Mouse (Mus musculus): ENCODE results near the gene Azi2. TPM values are rescaled to one million over a fixed set of nuclear protein-coding genes. Genes with fewer than 3 reads are reported as not detected.

Azi2 gene
- total and polyA plus RNA-seq, 2 experiments from 2014 or later: 57.6 to 91.4 TPM

DNA sequence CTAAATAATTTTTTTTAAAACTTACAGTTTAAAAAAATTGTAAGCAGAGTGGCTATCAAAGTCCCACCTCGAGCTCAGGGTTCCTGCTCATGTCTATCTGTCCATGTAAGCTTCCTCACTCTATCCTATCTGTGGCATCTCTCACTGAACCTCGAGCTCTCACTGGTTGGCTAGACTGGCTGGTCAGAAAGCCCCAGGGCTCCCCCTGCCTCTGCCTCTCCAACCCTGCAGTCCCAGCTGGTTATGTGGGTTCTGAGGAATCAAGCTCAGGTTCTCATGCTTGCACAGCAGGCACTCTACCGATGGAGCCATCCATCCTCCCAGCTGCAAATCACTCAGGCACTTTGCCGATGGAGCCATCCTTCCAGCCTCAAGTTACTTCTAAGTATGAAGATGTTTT, 10.8 kb upstream of the Azi2 start:
- Histone ChIP-seq H3K36me3 (ENCODE audit: insufficient read depth) (no peaks in the 10 kb centered on the region), H3K4me1 (ENCODE audit: insufficient read depth) (no peaks in the 10 kb centered on the region), H3K4me3 (ENCODE audit: low read depth, low read length) (no peak overlapping the region), H3K27ac (ENCODE audit: low read depth, low read length) (no peak overlapping the region), H3K4me2 (ENCODE audit: low read depth) (no peak overlapping the region), H3K9me3 (ENCODE audit: low read length) (no peaks in the 10 kb centered on the region), H3K9ac (no peak overlapping the region), H3K27me3 (ENCODE audit: insufficient read depth, low read length) (no peaks in the 10 kb centered on the region)
- no peak for DNase-seq
- ATAC-seq: no peak
- WGBS: 56% methylated on average over 4 of the region's 4 CpGs
- TF ChIP-seq CTCF (IDR thresholded peaks at IDR 0.05; ENCODE audit: low read depth): no peak

DNA sequence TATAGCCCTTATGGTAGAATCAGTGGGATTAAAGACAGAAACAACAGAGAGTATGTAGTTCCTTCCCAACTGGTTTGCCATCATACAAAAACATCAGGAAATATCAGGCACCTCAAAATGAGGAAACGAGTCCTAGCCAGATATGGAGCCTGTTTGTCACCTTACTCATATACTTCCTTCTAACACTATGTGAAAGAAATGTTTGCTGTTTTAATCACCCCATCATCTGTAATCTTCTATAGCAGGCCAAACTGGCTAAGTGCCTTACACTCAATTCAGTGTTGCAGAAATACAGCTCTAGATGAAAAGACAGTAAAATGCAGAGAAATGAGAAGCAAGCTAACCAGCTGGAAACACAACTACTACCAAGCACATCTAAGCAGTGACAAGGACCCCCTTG, 10.0 kb upstream of the Azi2 start:
- no peaks in the 10 kb centered on the region for H3K4me1 ChIP-seq (ENCODE audit: insufficient read depth)
- no peak overlapping the region for H3K4me3 ChIP-seq (ENCODE audit: low read depth, low read length)
- no peak overlapping the region for H3K4me2 ChIP-seq (ENCODE audit: low read depth)
- no peaks in the 10 kb centered on the region for H3K27me3 ChIP-seq (ENCODE audit: insufficient read depth, low read length)
- no peak for ATAC-seq
- no peak overlapping the region for H3K9ac ChIP-seq
- WGBS: 90% methylated on average over 1 of the region's 1 CpGs
- no peak overlapping the region for H3K27ac ChIP-seq (ENCODE audit: low read depth, low read length)
- no peak for TF ChIP-seq CTCF (IDR thresholded peaks at IDR 0.05; ENCODE audit: low read depth)
- no peak for DNase-seq
- no peaks in the 10 kb centered on the region for H3K9me3 ChIP-seq (ENCODE audit: low read length)
- H3K36me3 ChIP-seq (ENCODE audit: insufficient read depth): no peaks in the 10 kb centered on the region

DNA sequence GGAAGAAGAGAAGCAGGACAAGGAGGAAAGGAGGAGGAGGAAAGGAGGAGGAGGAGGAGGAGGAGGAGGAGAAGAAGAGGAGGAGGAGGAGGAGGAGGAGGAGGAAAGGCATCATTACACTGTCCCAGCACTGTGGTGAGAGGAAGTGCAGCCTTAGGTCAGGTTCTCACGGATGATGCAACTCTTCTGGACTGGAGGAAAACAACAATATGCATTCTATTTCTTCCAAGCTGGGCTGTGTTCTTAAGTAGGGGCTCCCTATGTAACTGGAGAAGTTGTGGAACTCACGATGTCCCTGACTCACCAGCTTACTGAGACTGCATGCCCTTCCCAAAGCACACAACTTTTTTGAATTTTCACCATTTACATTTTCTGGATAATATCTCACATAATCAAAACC, 8.6 kb upstream of the Azi2 start:
- H3K27me3 ChIP-seq (ENCODE audit: insufficient read depth, low read length): no peaks in the 10 kb centered on the region

DNA sequence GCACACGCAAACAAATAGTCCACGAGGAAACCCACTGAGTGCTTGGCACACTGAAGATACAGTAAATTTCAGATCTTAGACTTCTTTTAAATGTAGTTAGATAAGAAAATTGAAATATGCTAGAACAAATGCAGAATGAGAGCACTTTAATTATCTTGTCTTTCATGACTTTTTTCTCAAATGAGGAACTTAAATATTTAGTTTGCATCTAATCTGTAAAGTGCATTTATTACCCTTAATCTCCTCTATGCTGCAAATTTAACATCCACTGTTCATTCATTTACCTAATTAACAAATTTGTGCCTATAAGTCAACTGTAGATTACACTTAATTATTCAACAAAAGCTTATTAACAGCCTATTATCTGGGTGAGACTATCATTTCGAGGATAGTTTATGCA, 5.3 kb upstream of the Azi2 start:
- no peak overlapping the region for H3K9ac ChIP-seq

More for the DNA sequence above, 8.6 kb upstream of the Azi2 start:
- H3K4me3 ChIP-seq (ENCODE audit: low read depth, low read length): no peak overlapping the region
- TF ChIP-seq CTCF (IDR thresholded peaks at IDR 0.05; ENCODE audit: low read depth): no peak
- H3K27ac ChIP-seq (ENCODE audit: low read depth, low read length): no peak overlapping the region
- no peaks in the 10 kb centered on the region for H3K36me3 ChIP-seq (ENCODE audit: insufficient read depth)
- no peaks in the 10 kb centered on the region for H3K4me1 ChIP-seq (ENCODE audit: insufficient read depth)
- DNase-seq: no peak
- ATAC-seq: no peak
- H3K4me2 ChIP-seq (ENCODE audit: low read depth): no peak overlapping the region
- H3K9ac ChIP-seq: no peak overlapping the region
- H3K9me3 ChIP-seq (ENCODE audit: low read length): no peaks in the 10 kb centered on the region
- 57% methylated on average over 2 of the region's 2 CpGs for WGBS

DNA sequence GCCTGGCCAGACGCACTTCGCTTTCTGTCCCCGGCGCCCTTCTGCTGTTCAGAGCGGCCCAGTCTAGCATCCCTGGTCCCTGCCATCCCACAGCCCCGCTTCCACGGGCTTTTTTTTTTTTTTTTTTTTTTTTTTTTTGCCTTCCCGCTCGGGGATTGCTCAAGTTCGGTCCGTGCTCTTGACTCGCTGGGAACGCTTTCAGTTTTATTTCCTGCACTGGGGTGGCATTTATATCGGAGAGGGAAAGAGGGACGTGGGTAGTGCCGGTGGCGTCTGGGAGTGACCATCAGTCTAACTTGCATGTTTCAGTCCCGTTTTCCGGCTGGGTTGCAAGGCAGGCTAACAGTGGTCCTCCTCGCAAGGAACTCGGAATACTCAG, 712 bp downstream of the Azi2 start:
- H3K9ac ChIP-seq: peak overlapping the region; percentile 92
- DNase-seq (no peak), ATAC-seq (no peak)
- peak overlapping the region; percentile 93 for H3K27ac ChIP-seq (ENCODE audit: low read depth, low read length)
- H3K9me3 ChIP-seq (ENCODE audit: low read length): no peaks in the 10 kb centered on the region
- WGBS: under 1% methylated on average over 21 of the region's 21 CpGs
- peaks cover 12% of the 10 kb centered on the region for H3K4me1 ChIP-seq (ENCODE audit: insufficient read depth)
- peak overlapping the region; percentile 59 for H3K4me2 ChIP-seq (ENCODE audit: low read depth)
- no peak for TF ChIP-seq CTCF (IDR thresholded peaks at IDR 0.05; ENCODE audit: low read depth)
- peak overlapping the region; percentile 87 for H3K4me3 ChIP-seq (ENCODE audit: low read depth, low read length)
- no peaks in the 10 kb centered on the region for H3K27me3 ChIP-seq (ENCODE audit: insufficient read depth, low read length)
- H3K36me3 ChIP-seq (ENCODE audit: insufficient read depth): no peaks in the 10 kb centered on the region

More for the DNA sequence above, 5.3 kb upstream of the Azi2 start:
- Histone ChIP-seq H3K27me3 (ENCODE audit: insufficient read depth, low read length) (no peaks in the 10 kb centered on the region), H3K4me1 (ENCODE audit: insufficient read depth) (no peaks in the 10 kb centered on the region), H3K36me3 (ENCODE audit: insufficient read depth) (no peaks in the 10 kb centered on the region), H3K27ac (ENCODE audit: low read depth, low read length) (no peak overlapping the region), H3K4me3 (ENCODE audit: low read depth, low read length) (no peak overlapping the region), H3K4me2 (ENCODE audit: low read depth) (no peak overlapping the region), H3K9me3 (ENCODE audit: low read length) (no peaks in the 10 kb centered on the region)
- no peak for ATAC-seq
- no peak for TF ChIP-seq CTCF (IDR thresholded peaks at IDR 0.05; ENCODE audit: low read depth)
- no peak for DNase-seq
- 78% methylated on average over 3 of the region's 3 CpGs for WGBS

DNA sequence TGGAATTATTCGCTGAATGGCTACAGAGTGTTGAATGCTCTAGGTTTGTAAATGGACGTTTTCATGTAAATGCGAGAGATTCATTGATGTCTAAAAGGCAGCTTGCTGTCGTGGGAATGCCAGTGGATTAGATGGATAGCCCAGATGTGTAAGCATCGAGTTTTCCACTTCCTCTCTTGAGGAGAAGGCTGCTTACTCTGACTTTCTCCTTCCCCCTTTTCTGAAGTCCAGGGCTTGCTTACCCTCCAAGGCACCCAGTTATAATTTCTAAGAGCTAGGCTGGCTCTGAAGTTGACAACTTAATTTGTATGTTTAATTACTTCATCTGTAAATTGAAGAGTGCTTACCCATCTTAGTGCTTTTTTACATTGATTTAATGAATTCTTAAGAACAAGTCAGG, 1.3 kb downstream of the Azi2 start:
- 14% methylated on average over 5 of the region's 5 CpGs for WGBS
- no peak overlapping the region for H3K27ac ChIP-seq (ENCODE audit: low read depth, low read length)
- peaks cover 12% of the 10 kb centered on the region for H3K4me1 ChIP-seq (ENCODE audit: insufficient read depth)
- H3K4me3 ChIP-seq (ENCODE audit: low read depth, low read length): peak overlapping the region; percentile 87
- peak overlapping the region; percentile 59 for H3K4me2 ChIP-seq (ENCODE audit: low read depth)
- no peak for DNase-seq
- H3K9me3 ChIP-seq (ENCODE audit: low read length): no peaks in the 10 kb centered on the region
- ATAC-seq: no peak
- H3K27me3 ChIP-seq (ENCODE audit: insufficient read depth, low read length): no peaks in the 10 kb centered on the region
- no peaks in the 10 kb centered on the region for H3K36me3 ChIP-seq (ENCODE audit: insufficient read depth)
- no peak for TF ChIP-seq CTCF (IDR thresholded peaks at IDR 0.05; ENCODE audit: low read depth)
- H3K9ac ChIP-seq: peak overlapping the region; percentile 92

DNA sequence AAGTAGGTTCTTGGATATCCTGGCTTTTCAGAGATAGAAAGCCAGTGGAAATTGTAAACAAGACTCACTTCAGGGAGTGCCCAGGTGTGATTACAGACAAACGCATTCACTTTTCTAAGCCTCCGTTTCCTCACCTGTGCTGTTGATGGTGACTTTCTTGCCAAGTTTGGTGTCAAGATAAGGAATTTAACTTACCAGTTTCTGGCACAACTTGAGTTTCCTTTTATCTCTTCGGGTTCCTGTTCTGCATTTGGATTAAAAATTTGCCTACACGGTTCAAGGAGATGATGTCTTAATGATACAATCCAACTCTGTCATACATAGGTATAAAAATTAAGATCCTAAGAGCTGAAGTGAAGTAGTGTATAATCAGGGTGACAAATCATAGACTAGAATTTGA, 2.4 kb downstream of the Azi2 start:
- 87% methylated on average over 4 of the region's 4 CpGs for WGBS
- no peak overlapping the region for H3K27ac ChIP-seq (ENCODE audit: low read depth, low read length)
- DNase-seq (no peak), ATAC-seq (no peak)
- no peak overlapping the region for H3K4me3 ChIP-seq (ENCODE audit: low read depth, low read length)
- peaks cover 12% of the 10 kb centered on the region for H3K4me1 ChIP-seq (ENCODE audit: insufficient read depth)
- H3K27me3 ChIP-seq (ENCODE audit: insufficient read depth, low read length): no peaks in the 10 kb centered on the region
- H3K4me2 ChIP-seq (ENCODE audit: low read depth): no peak overlapping the region
- H3K9me3 ChIP-seq (ENCODE audit: low read length): no peaks in the 10 kb centered on the region
- H3K36me3 ChIP-seq (ENCODE audit: insufficient read depth): no peaks in the 10 kb centered on the region
- no peak overlapping the region for H3K9ac ChIP-seq
- TF ChIP-seq CTCF (IDR thresholded peaks at IDR 0.05; ENCODE audit: low read depth): no peak

DNA sequence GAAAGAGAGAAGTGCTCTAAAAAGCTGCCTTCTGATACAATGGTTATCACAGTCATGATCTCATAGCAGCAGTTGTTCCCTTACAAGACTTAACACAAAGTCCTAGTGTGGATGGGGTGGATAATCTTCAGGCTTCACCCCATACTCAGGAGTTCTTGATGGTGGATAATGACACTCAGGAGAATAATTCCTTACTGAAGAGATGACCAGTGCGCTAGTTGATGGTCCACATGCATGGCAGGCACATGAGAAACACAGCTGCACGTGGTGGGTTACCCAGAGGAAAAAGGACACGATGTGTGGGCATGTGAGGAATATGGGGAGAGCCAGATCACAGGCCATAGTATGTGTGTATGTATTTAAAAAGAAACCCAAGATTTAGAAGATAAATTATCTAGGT, 3.3 kb downstream of the Azi2 start:
- H3K4me3 ChIP-seq (ENCODE audit: low read depth, low read length): no peak overlapping the region
- peaks cover 12% of the 10 kb centered on the region for H3K4me1 ChIP-seq (ENCODE audit: insufficient read depth)
- H3K4me2 ChIP-seq (ENCODE audit: low read depth): no peak overlapping the region
- H3K9me3 ChIP-seq (ENCODE audit: low read length): no peaks in the 10 kb centered on the region
- H3K27me3 ChIP-seq (ENCODE audit: insufficient read depth, low read length): no peaks in the 10 kb centered on the region
- peaks cover 4% of the 10 kb centered on the region for H3K36me3 ChIP-seq (ENCODE audit: insufficient read depth)
- H3K9ac ChIP-seq: no peak overlapping the region
- no peak overlapping the region for H3K27ac ChIP-seq (ENCODE audit: low read depth, low read length)
- no peak for ATAC-seq
- WGBS: 94% methylated on average over 3 of the region's 3 CpGs
- TF ChIP-seq CTCF (IDR thresholded peaks at IDR 0.05; ENCODE audit: low read depth): no peak
- no peak for DNase-seq
